Comparison of ENCODE assay signal across 7 mouse cellular contexts in the genomic region with DNA sequence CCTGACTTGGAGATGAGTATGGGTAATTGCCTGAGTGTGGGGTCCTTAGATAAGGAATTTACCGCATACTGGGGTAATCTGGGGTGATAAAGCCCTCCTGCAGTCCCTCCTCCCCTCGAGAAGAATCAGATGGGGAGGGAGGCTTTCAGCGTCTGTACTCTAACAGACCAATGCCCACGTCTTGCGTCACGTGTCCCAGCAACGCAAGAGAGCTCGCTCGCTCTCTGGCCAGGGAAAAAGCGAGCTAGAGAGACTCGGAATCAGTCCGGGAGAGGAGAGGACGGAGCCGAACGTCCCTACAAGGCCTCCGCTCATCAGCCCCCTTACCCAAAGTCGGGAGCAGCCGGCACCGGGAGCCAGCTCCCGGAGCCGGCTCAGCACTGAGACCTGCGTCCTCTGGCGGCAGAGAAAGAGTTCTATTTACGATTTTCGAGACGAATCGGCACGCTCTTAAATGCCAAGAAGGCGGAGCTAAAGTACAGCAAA. TPM values are rescaled to one million over a fixed set of nuclear protein-coding genes. Genes with fewer than 3 reads are reported as not detected.
DNase-seq lines count a peak whose midpoint lies in the region; ATAC-seq and TF ChIP-seq lines count a peak whose summit lies in the region.

No protein-coding gene starts in this region.

- WGBS in thymus, adult 2 months: 56% methylated on average over 29 of the region's 29 CpGs
- 69% methylated on average over 29 of the region's 29 CpGs for WGBS in embryonic facial prominence, embryonic 14.5 days
- WGBS in hindbrain, embryonic 14.5 days: 56% methylated on average over 29 of the region's 29 CpGs
- WGBS in liver, embryonic 16.5 days (ENCODE audit: insufficient replicate concordance): 41% methylated on average over 29 of the region's 29 CpGs
- WGBS in neural tube, embryonic 15.5 days: 46% methylated on average over 29 of the region's 29 CpGs

- peaks cover 7% of the 10 kb centered on the region; the same call in 1 of the 2 replicates for H3K4me1 ChIP-seq in thymus, adult 2 months (replicated peaks; ENCODE audit: control insufficient read depth, insufficient read depth, low read length)
- H3K4me1 ChIP-seq in embryonic facial prominence, embryonic 14.5 days (ENCODE audit: control insufficient read depth, insufficient read depth, low read length): peaks cover 4% of the 10 kb centered on the region; the same call in 1 of the 2 replicates
- peaks cover 9% of the 10 kb centered on the region; the same call in 1 of the 2 replicates for H3K4me1 ChIP-seq in hindbrain, embryonic 14.5 days (replicated peaks; ENCODE audit: control insufficient read depth, insufficient read depth, low read length)
- H3K4me1 ChIP-seq in liver, embryonic 16.5 days (ENCODE audit: control insufficient read depth, low read depth, low read length): peaks cover 8% of the 10 kb centered on the region
- peaks cover 61% of the 10 kb centered on the region for H3K4me1 ChIP-seq in neural tube, embryonic 15.5 days

- H3K27me3 ChIP-seq in thymus, adult 2 months (ENCODE audit: control insufficient read depth, insufficient read depth, low read length): peaks cover 6% of the 10 kb centered on the region; the same call in 1 of the 2 replicates
- H3K27me3 ChIP-seq in embryonic facial prominence, embryonic 14.5 days (replicated peaks; ENCODE audit: control insufficient read depth, insufficient read depth, low read length): peaks cover 34% of the 10 kb centered on the region
- H3K27me3 ChIP-seq in hindbrain, embryonic 14.5 days (ENCODE audit: control insufficient read depth, insufficient read depth, low read length): peaks cover 41% of the 10 kb centered on the region
- H3K27me3 ChIP-seq in liver, embryonic 16.5 days (ENCODE audit: control insufficient read depth, insufficient read depth, low read depth, low read length): peaks cover 40% of the 10 kb centered on the region
- peaks cover 39% of the 10 kb centered on the region for H3K27me3 ChIP-seq in neural tube, embryonic 15.5 days (replicated peaks)

- peak overlapping the region; percentile 31; the same call in 1 of the 2 replicates for H3K4me3 ChIP-seq in thymus, adult 2 months (ENCODE audit: control insufficient read depth, insufficient read depth, low read length)
- peak overlapping the region; percentile 39 for H3K4me3 ChIP-seq in embryonic facial prominence, embryonic 14.5 days (ENCODE audit: low read depth, low read length)
- peak overlapping the region; percentile 5; the same call in 1 of the 2 replicates for H3K4me3 ChIP-seq in hindbrain, embryonic 14.5 days (replicated peaks; ENCODE audit: low read length)
- peak overlapping the region; percentile 63 for H3K4me3 ChIP-seq in liver, embryonic 16.5 days (ENCODE audit: low read depth, low read length)
- H3K4me3 ChIP-seq in neural tube, embryonic 15.5 days (replicated peaks): peak overlapping the region; percentile 15; the same call in 1 of the 2 replicates

- H3K27ac ChIP-seq in thymus, adult 2 months (ENCODE audit: control insufficient read depth, insufficient read depth, low read length): no peak overlapping the region
- H3K27ac ChIP-seq in embryonic facial prominence, embryonic 14.5 days (replicated peaks; ENCODE audit: low read depth, low read length): no peak overlapping the region
- no peak overlapping the region for H3K27ac ChIP-seq in hindbrain, embryonic 14.5 days
- H3K27ac ChIP-seq in liver, embryonic 16.5 days (ENCODE audit: low read length): no peak overlapping the region
- no peak overlapping the region for H3K27ac ChIP-seq in neural tube, embryonic 15.5 days (replicated peaks)

- TF ChIP-seq POLR2A in thymus, adult 2 months (IDR thresholded peaks at IDR 0.05; ENCODE audit: control insufficient read depth, extremely low read depth, insufficient read depth, low read length, poor library complexity): no peak

- H3K36me3 ChIP-seq in thymus, adult 2 months (ENCODE audit: control insufficient read depth, insufficient read depth, low read length): no peaks in the 10 kb centered on the region
- peaks cover 68% of the 10 kb centered on the region for H3K36me3 ChIP-seq in embryonic facial prominence, embryonic 14.5 days (ENCODE audit: control insufficient read depth, insufficient read depth, low read length)
- no peaks in the 10 kb centered on the region for H3K36me3 ChIP-seq in hindbrain, embryonic 14.5 days (replicated peaks; ENCODE audit: control insufficient read depth, insufficient read depth)
- no peaks in the 10 kb centered on the region for H3K36me3 ChIP-seq in liver, embryonic 16.5 days (ENCODE audit: control insufficient read depth, insufficient read depth)
- no peaks in the 10 kb centered on the region for H3K36me3 ChIP-seq in neural tube, embryonic 15.5 days

- peaks cover 70% of the 10 kb centered on the region for H3K9me3 ChIP-seq in embryonic facial prominence, embryonic 14.5 days (ENCODE audit: control insufficient read depth, low read length)
- peaks cover 65% of the 10 kb centered on the region for H3K9me3 ChIP-seq in hindbrain, embryonic 14.5 days (ENCODE audit: control insufficient read depth, low read length)
- peaks cover 26% of the 10 kb centered on the region for H3K9me3 ChIP-seq in liver, embryonic 16.5 days (replicated peaks; ENCODE audit: control insufficient read depth, low read length)
- H3K9me3 ChIP-seq in neural tube, embryonic 15.5 days (replicated peaks): peaks cover 22% of the 10 kb centered on the region

- TF ChIP-seq CTCF in thymus, adult 2 months (IDR thresholded peaks at IDR 0.05; ENCODE audit: borderline replicate concordance, control insufficient read depth, extremely low read depth, insufficient read depth, low read length, poor library complexity): no peak

- no peak for DNase-seq in thymus, adult 2 months
- no peak for DNase-seq in thymus, adult 18-20 months
- no peak for DNase-seq in embryonic facial prominence, embryonic 14.5 days (ENCODE audit: low spot score)
- peak; percentile 70 for DNase-seq in hindbrain, embryonic 14.5 days (ENCODE audit: low spot score)
- no peak for DNase-seq in layer of hippocampus, adult 8-10 months (ENCODE audit: low spot score in 2 of 2)

- H3K9ac ChIP-seq in embryonic facial prominence, embryonic 14.5 days (ENCODE audit: low read depth, low read length): no peak overlapping the region
- no peak overlapping the region for H3K9ac ChIP-seq in hindbrain, embryonic 14.5 days
- 0 out of 2 replicates have a peak overlapping the region, but pooled peaks have one; percentile 8 for H3K9ac ChIP-seq in liver, embryonic 16.5 days (ENCODE audit: low read depth, low read length)
- H3K9ac ChIP-seq in neural tube, embryonic 15.5 days (replicated peaks): no peak overlapping the region

- ATAC-seq in embryonic facial prominence, embryonic 14.5 days (ENCODE audit: low read depth): no peak
- ATAC-seq in hindbrain, embryonic 14.5 days (ENCODE audit: low FRiP score): no peak
- ATAC-seq in liver, embryonic 16.5 days (ENCODE audit: low read depth): peak; percentile 53
- ATAC-seq in neural tube, embryonic 15.5 days (ENCODE audit: low FRiP score): no peak

- H3K4me2 ChIP-seq in embryonic facial prominence, embryonic 14.5 days (ENCODE audit: low read depth, low read length): peak overlapping the region; percentile 65
- H3K4me2 ChIP-seq in hindbrain, embryonic 14.5 days (replicated peaks): peak overlapping the region; percentile 60
- H3K4me2 ChIP-seq in liver, embryonic 16.5 days (ENCODE audit: low read depth, low read length): peak overlapping the region; percentile 84
- H3K4me2 ChIP-seq in neural tube, embryonic 15.5 days: peak overlapping the region; percentile 69

RNA-seq across cellular contexts. Expression of a gene that starts 13.0 kb away (rescaled TPM):
- 681 and 716 TPM in 2 replicates for polyA plus RNA-seq in thymus, adult 2 months (2012; rRNA removed)
- polyA plus RNA-seq in embryonic facial prominence, embryonic 14.5 days (2014; fragmentation: Nextera tagmentation; extraction: Ambion mirVana): 2,600 and 2,666 TPM in 2 replicates
- polyA plus RNA-seq in hindbrain, embryonic 14.5 days (2014; fragmentation: Nextera tagmentation; extraction: Ambion mirVana): 1,800 and 1,897 TPM in 2 replicates
- polyA plus RNA-seq in liver, embryonic 16.5 days (2015; fragmentation: Nextera tagmentation; extraction: Ambion mirVana): 181 and 231 TPM in 2 replicates
- 1,725 and 1,770 TPM in 2 replicates for polyA plus RNA-seq in neural tube, embryonic 15.5 days (2015; fragmentation: Nextera tagmentation; extraction: Ambion mirVana)
- 1,000 to 10,000 TPM; 1,786 to 1,958 (median 1,837) TPM for total RNA-seq in layer of hippocampus, adult 8-10 months (2022)

RNA-seq across cellular contexts. Expression of a gene that starts 49.4 kb away (rescaled TPM):
- 0.07 and 0.14 TPM in 2 replicates for polyA plus RNA-seq in thymus, adult 2 months (2012; rRNA removed)
- 15.1 and 18.1 TPM in 2 replicates for polyA plus RNA-seq in embryonic facial prominence, embryonic 14.5 days (2014; fragmentation: Nextera tagmentation; extraction: Ambion mirVana)
- polyA plus RNA-seq in hindbrain, embryonic 14.5 days (2014; fragmentation: Nextera tagmentation; extraction: Ambion mirVana): 8.6 and 10.9 TPM in 2 replicates
- 31.8 and 34.8 TPM in 2 replicates for polyA plus RNA-seq in liver, embryonic 16.5 days (2015; fragmentation: Nextera tagmentation; extraction: Ambion mirVana)
- polyA plus RNA-seq in neural tube, embryonic 15.5 days (2015; fragmentation: Nextera tagmentation; extraction: Ambion mirVana): 17.0 and 19.8 TPM in 2 replicates
- 1 to 10 TPM; 1.2 to 2.9 (median 1.8) TPM for total RNA-seq in layer of hippocampus, adult 8-10 months (2022)

Comparison
In these comparisons a context has a peak if more than half of its experiments do, and no peak if none do; other contexts are left out.
1. H3K4me3 ChIP-seq: peak in every context shown above with its lines; median percentile 63 in liver, embryonic 16.5 days; 39 in embryonic facial prominence, embryonic 14.5 days; 31 in thymus, adult 2 months; 15 in neural tube, embryonic 15.5 days; 5 in hindbrain, embryonic 14.5 days.